8 mouse cellular contexts compared by ENCODE assay signal in genomic region chr11:78162504-78162903, GRCm38 (mm10). TPM values are rescaled to one million over a fixed set of nuclear protein-coding genes. Genes with fewer than 3 reads are reported as not detected.
DNase-seq lines count a peak whose midpoint lies in the region; ATAC-seq lines count a peak whose summit lies in the region.

No protein-coding gene starts in this region.

- H3K27me3 ChIP-seq in neural tube, embryonic 11.5 days (ENCODE audit: control insufficient read depth, insufficient read depth, low read length), result no peaks in the 10 kb centered on the region
- no peaks in the 10 kb centered on the region for H3K27me3 ChIP-seq in hindbrain, embryonic 15.5 days
- no peaks in the 10 kb centered on the region for H3K27me3 ChIP-seq in liver, embryonic 12.5 days (replicated peaks)

- no peak for ATAC-seq in neural tube, embryonic 11.5 days (ENCODE audit: insufficient read depth, low FRiP score, low TSS enrichment)
- ATAC-seq in hindbrain, embryonic 15.5 days (ENCODE audit: low FRiP score, low read depth), result no peak
- ATAC-seq in liver, embryonic 12.5 days, result no peak

- no peaks in the 10 kb centered on the region for H3K9me3 ChIP-seq in neural tube, embryonic 11.5 days (ENCODE audit: control insufficient read depth, low read length)
- H3K9me3 ChIP-seq in hindbrain, embryonic 15.5 days, result no peaks in the 10 kb centered on the region
- no peaks in the 10 kb centered on the region for H3K9me3 ChIP-seq in liver, embryonic 12.5 days (replicated peaks)

- H3K36me3 ChIP-seq in neural tube, embryonic 11.5 days (ENCODE audit: control insufficient read depth, insufficient read depth, low read length), result peaks cover 34% of the 10 kb centered on the region
- peaks cover 34% of the 10 kb centered on the region for H3K36me3 ChIP-seq in hindbrain, embryonic 15.5 days
- H3K36me3 ChIP-seq in liver, embryonic 12.5 days, result peaks cover 64% of the 10 kb centered on the region

- peak; percentile 82 for DNase-seq in adrenal gland, adult 2 months
- DNase-seq in adrenal gland, adult 18-20 months (ENCODE audit: low spot score in 2 of 2), result no peak
- DNase-seq in neural tube, embryonic 11.5 days (ENCODE audit: low spot score), result no peak
- DNase-seq in neural tube, embryonic 10.5 days (ENCODE audit: extremely low spot score, low spot score), result no peak
- no peak for DNase-seq in embryo, embryonic 10.5 days (ENCODE audit: low spot score)
- DNase-seq in urinary bladder, postnatal 36 days (ENCODE audit: low spot score in 2 of 2), result no peak

- peak overlapping the region; percentile 89 for H3K4me2 ChIP-seq in neural tube, embryonic 11.5 days (ENCODE audit: low read depth)
- H3K4me2 ChIP-seq in hindbrain, embryonic 15.5 days, result peak overlapping the region; percentile 63
- peak overlapping the region; percentile 100 for H3K4me2 ChIP-seq in liver, embryonic 12.5 days

- H3K4me3 ChIP-seq in neural tube, embryonic 11.5 days (ENCODE audit: low read depth, low read length), result peak overlapping the region; percentile 84; the same call in 1 of the 2 replicates
- H3K4me3 ChIP-seq in hindbrain, embryonic 15.5 days, result peak overlapping the region; percentile 80
- peak overlapping the region; percentile 97; the same call in 1 of the 2 replicates for H3K4me3 ChIP-seq in liver, embryonic 12.5 days

- 0 out of 2 replicates have a peak overlapping the region, but pooled peaks have one; percentile 44 for H3K27ac ChIP-seq in neural tube, embryonic 11.5 days (ENCODE audit: low read depth, low read length)
- H3K27ac ChIP-seq in hindbrain, embryonic 15.5 days (replicated peaks), result peak overlapping the region; percentile 94
- peak overlapping the region; percentile 93 for H3K27ac ChIP-seq in liver, embryonic 12.5 days

- H3K4me1 ChIP-seq in neural tube, embryonic 11.5 days (ENCODE audit: control insufficient read depth, insufficient read depth, low read length), result peaks cover 28% of the 10 kb centered on the region
- H3K4me1 ChIP-seq in hindbrain, embryonic 15.5 days (replicated peaks), result peaks cover 46% of the 10 kb centered on the region
- H3K4me1 ChIP-seq in liver, embryonic 12.5 days, result peaks cover 79% of the 10 kb centered on the region

- H3K9ac ChIP-seq in neural tube, embryonic 11.5 days (ENCODE audit: low read length), result no peak overlapping the region
- H3K9ac ChIP-seq in hindbrain, embryonic 15.5 days, result peak overlapping the region; percentile 94; the same call in 1 of the 2 replicates
- H3K9ac ChIP-seq in liver, embryonic 12.5 days, result peak overlapping the region; percentile 99

- WGBS in neural tube, embryonic 11.5 days, result 56% methylated on average over 6 of the region's 6 CpGs
- WGBS in hindbrain, embryonic 15.5 days, result 27% methylated on average over 6 of the region's 6 CpGs
- WGBS in liver, embryonic 12.5 days (ENCODE audit: insufficient replicate concordance), result 76% methylated on average over 6 of the region's 6 CpGs

RNA-seq across cellular contexts. Expression of gene Traf4, which starts 2.9 kb away (rescaled TPM):
- 10 to 100 TPM; 29.8 to 31.2 TPM for total RNA-seq in adrenal gland, adult 2 months (2021)
- 128 and 131 TPM in 2 replicates for polyA plus RNA-seq in adrenal gland, adult 2 months (2012; rRNA removed)
- total RNA-seq in adrenal gland, adult 18-20 months (2021), result 10 to 100 TPM; 29.9 to 34.1 TPM
- polyA plus RNA-seq in neural tube, embryonic 11.5 days (2014; fragmentation: Nextera tagmentation; extraction: Ambion mirVana), result 109 and 124 TPM in 2 replicates
- 98.7 and 102 TPM in 2 replicates for polyA plus RNA-seq in hindbrain, embryonic 15.5 days (2015; fragmentation: Nextera tagmentation; extraction: Ambion mirVana)
- polyA plus RNA-seq in liver, embryonic 12.5 days (2016; fragmentation: Nextera tagmentation; extraction: Ambion mirVana), result 45.4 and 47.6 TPM in 2 replicates

RNA-seq across cellular contexts. Expression of gene Nek8, which starts 14.0 kb away (rescaled TPM):
- total RNA-seq in adrenal gland, adult 2 months (2021), result 10 to 100 TPM in 1 of 2 experiments, 1 to 10 TPM in 1; 6.5 to 12.1 TPM
- polyA plus RNA-seq in adrenal gland, adult 2 months (2012; rRNA removed), result 26.7 and 30.5 TPM in 2 replicates
- 10 to 100 TPM in 1 of 2 experiments, 1 to 10 TPM in 1; 9.8 to 12.8 TPM for total RNA-seq in adrenal gland, adult 18-20 months (2021)
- 6.6 and 7.8 TPM in 2 replicates for polyA plus RNA-seq in neural tube, embryonic 11.5 days (2014; fragmentation: Nextera tagmentation; extraction: Ambion mirVana)
- 7.5 and 8.5 TPM in 2 replicates for polyA plus RNA-seq in hindbrain, embryonic 15.5 days (2015; fragmentation: Nextera tagmentation; extraction: Ambion mirVana)
- 12.2 and 13.7 TPM in 2 replicates for polyA plus RNA-seq in liver, embryonic 12.5 days (2016; fragmentation: Nextera tagmentation; extraction: Ambion mirVana)

RNA-seq across cellular contexts. Expression of gene Tlcd1, which starts 14.0 kb away (rescaled TPM):
- 10 to 100 TPM; 40.4 to 61.5 TPM for total RNA-seq in adrenal gland, adult 2 months (2021)
- polyA plus RNA-seq in adrenal gland, adult 2 months (2012; rRNA removed), result 319 and 423 TPM in 2 replicates
- 10 to 100 TPM; 54.7 to 76.5 TPM for total RNA-seq in adrenal gland, adult 18-20 months (2021)
- polyA plus RNA-seq in neural tube, embryonic 11.5 days (2014; fragmentation: Nextera tagmentation; extraction: Ambion mirVana), result 9.1 and 9.9 TPM in 2 replicates
- polyA plus RNA-seq in hindbrain, embryonic 15.5 days (2015; fragmentation: Nextera tagmentation; extraction: Ambion mirVana), result 12.8 and 13.2 TPM in 2 replicates
- 62.6 and 67.1 TPM in 2 replicates for polyA plus RNA-seq in liver, embryonic 12.5 days (2016; fragmentation: Nextera tagmentation; extraction: Ambion mirVana)

RNA-seq across cellular contexts. Expression of gene Rpl23a, which starts 20.9 kb away (rescaled TPM):
- 1,000 to 10,000 TPM; 1,792 to 2,242 TPM for total RNA-seq in adrenal gland, adult 2 months (2021)
- 21.4 and 29.1 TPM in 2 replicates for polyA plus RNA-seq in adrenal gland, adult 2 months (2012; rRNA removed)
- total RNA-seq in adrenal gland, adult 18-20 months (2021), result 1,000 to 10,000 TPM; 1,582 to 1,912 TPM
- 1,230 and 1,275 TPM in 2 replicates for polyA plus RNA-seq in neural tube, embryonic 11.5 days (2014; fragmentation: Nextera tagmentation; extraction: Ambion mirVana)
- polyA plus RNA-seq in hindbrain, embryonic 15.5 days (2015; fragmentation: Nextera tagmentation; extraction: Ambion mirVana), result 743 and 824 TPM in 2 replicates
- 1,112 and 1,156 TPM in 2 replicates for polyA plus RNA-seq in liver, embryonic 12.5 days (2016; fragmentation: Nextera tagmentation; extraction: Ambion mirVana)

RNA-seq across cellular contexts. Expression of gene Rab34, which starts 25.7 kb away (rescaled TPM):
- 10 to 100 TPM; 64.7 to 99.1 TPM for total RNA-seq in adrenal gland, adult 2 months (2021)
- polyA plus RNA-seq in adrenal gland, adult 2 months (2012; rRNA removed), result 240 and 334 TPM in 2 replicates
- total RNA-seq in adrenal gland, adult 18-20 months (2021), result 10 to 100 TPM; 69.9 to 71.9 TPM
- 75.3 and 82.7 TPM in 2 replicates for polyA plus RNA-seq in neural tube, embryonic 11.5 days (2014; fragmentation: Nextera tagmentation; extraction: Ambion mirVana)
- 58.0 and 65.7 TPM in 2 replicates for polyA plus RNA-seq in hindbrain, embryonic 15.5 days (2015; fragmentation: Nextera tagmentation; extraction: Ambion mirVana)
- 20.3 and 24.0 TPM in 2 replicates for polyA plus RNA-seq in liver, embryonic 12.5 days (2016; fragmentation: Nextera tagmentation; extraction: Ambion mirVana)

Comparison
In these comparisons a context has a peak if more than half of its experiments do, and no peak if none do; other contexts are left out.
1. H3K27ac ChIP-seq: peak in every context shown above with its lines; median percentile 94 in hindbrain, embryonic 15.5 days; 93 in liver, embryonic 12.5 days; 44 in neural tube, embryonic 11.5 days.